Mouse (Mus musculus) embryonic fibroblast, embryonic 13.5 days (primary cell): ENCODE measurements around the gene Slc9a9. TPM values are rescaled to one million over a fixed set of nuclear protein-coding genes. Genes with fewer than 3 reads are reported as not detected.

Source experiments
- H3K27ac ChIP-seq: 2 replicates; pipeline ENCODE4 v1.5.1; 2012; ENCODE audit warnings: low read length, control low read depth, inconsistent platforms; ENCODE audit not compliant: insufficient read depth
- H3K4me1 ChIP-seq: 2 replicates; pipeline ENCODE4 v1.6.1; 2011; ENCODE audit warnings: low read length; ENCODE audit not compliant: control insufficient read depth, insufficient read depth
- H3K4me3 ChIP-seq: 2 replicates; pipeline ENCODE4 v1.5.1; 2011; ENCODE audit warnings: mild to moderate bottlenecking, control low read depth, low read length; ENCODE audit not compliant: insufficient read depth
- CTCF ChIP-seq: IDR thresholded peaks from 2 replicates; pipeline ENCODE4 v1.5.1; 2011; ENCODE audit warnings: mild to moderate bottlenecking, control low read depth, low read length, moderate library complexity, borderline replicate concordance; ENCODE audit not compliant: insufficient read depth
- POLR2A ChIP-seq: IDR thresholded peaks from 2 replicates; pipeline ENCODE4 v1.6.1; 2011; ENCODE audit warnings: low read depth, mild to moderate bottlenecking, control low read depth, low read length, moderate library complexity
- polyA plus RNA-seq: library from polyadenylated mRNA; stranded (reverse); fragments of >200 nt; gene quantifications from 2 replicates; pipeline ENCODE4 v1.2.4, GENCODE M21; 2011; ENCODE audit warnings: low read depth; ENCODE audit not compliant: missing spikeins, insufficient read length

Gene Slc9a9
- polyA plus RNA-seq, 1 experiment: 7.7 TPM

DNA sequence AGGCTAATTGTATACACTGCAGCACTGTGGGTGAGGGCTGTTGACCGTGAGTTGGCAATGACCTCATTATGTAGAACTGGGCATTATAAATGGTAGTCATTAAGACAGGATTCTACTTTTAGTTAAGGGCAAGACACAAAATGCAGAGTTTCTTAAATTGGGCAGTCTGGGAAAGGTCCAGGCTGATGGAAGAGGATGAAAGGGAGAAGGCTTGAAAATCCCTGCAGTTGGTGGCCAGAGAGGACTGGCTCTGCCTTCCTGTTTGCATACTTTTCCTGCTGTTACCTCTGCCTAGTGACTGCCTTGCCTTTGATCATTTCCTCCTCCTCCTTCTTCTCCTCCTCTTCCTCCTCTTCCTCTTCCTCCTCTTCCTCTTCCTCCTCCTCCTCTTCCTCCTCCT is 73.6 kb downstream of the Slc9a9 start:
- no peak overlapping the region for H3K27ac ChIP-seq
- TF ChIP-seq CTCF: no peak
- no peak for TF ChIP-seq POLR2A
- H3K4me1 ChIP-seq: no peaks in the 10 kb centered on the region; the same call in 1 of the 2 replicates
- no peak overlapping the region for H3K4me3 ChIP-seq

DNA sequence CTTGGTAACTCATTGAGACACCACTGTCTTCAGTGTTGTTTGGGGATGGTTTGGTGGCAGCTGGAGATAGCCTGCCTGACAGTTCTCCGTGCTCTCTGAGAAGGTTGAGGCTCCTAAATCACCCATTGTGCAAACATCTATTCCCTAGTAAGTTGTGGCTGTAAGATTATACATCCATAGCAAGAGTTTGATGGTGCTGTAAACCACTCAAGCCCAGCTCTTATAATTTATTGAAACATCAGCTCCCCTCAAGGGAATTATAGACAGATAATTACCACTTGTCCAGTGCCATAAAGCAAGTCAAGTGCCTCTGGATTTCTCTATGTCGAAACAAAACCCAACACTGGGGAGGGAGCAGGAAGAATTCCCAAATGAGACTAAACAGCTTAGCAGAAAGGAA is 78.8 kb downstream of the Slc9a9 start:
- H3K4me1 ChIP-seq: no peaks in the 10 kb centered on the region
- H3K4me3 ChIP-seq: no peak overlapping the region
- H3K27ac ChIP-seq: no peak overlapping the region
- TF ChIP-seq CTCF (no peak), POLR2A (no peak)

DNA sequence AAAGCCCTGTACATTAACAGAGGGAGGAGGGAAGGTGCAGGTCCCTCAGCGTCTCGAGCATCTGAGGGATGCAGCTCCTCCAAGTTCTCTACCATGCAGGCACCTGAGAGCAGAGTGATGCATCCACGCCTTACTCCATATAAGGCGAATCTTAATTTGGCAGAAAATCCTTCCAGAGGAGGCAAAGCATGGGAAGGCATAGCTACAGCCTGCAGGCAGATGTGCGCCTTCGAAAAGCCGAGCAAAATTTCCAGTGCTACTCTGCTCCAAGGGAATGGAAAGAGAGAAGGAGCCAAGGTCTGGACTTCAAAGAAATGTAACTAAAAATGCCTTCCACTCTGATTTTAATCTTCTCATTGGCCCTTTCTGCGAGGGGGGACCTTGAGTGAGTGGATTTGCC is 80.5 kb downstream of the Slc9a9 start:
- TF ChIP-seq CTCF: no peak
- no peak for TF ChIP-seq POLR2A
- Histone ChIP-seq H3K4me1 (no peaks in the 10 kb centered on the region), H3K4me3 (no peak overlapping the region), H3K27ac (no peak overlapping the region)

DNA sequence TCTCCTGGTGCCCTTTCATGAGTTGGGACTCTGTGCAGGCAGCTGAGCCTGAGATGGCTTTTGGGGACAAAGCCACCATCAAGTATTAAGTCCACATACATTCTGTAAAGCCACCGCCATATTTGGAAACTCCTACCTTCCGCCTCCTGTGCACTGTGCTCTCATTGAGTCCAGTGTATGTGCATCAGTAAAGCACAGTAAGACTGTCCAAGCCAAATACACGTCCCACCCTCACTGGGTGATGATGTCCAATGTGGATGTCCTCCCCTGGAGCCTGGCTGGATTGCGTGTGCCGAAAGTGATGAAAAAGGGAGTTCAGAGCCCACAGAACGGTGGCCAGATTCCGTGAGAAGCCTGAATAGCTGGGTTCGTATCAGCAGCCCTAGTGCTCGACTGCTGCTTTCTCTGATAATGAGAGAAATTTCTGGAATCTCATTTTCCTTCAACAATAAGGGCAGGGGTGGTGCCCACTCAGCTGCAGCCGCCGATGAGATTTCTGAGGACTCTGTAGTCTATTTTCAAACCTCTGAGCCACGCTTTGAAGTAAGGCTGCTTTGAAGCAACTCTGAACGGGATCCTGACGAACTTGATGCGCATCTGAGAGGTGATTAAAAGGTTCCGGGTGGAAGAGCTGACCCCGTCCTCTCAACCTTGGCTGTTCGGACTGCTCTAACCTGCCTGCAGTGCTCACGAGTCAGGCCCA is 81.4 kb downstream of the Slc9a9 start:
- H3K4me1 ChIP-seq: no peaks in the 10 kb centered on the region
- no peak overlapping the region for H3K27ac ChIP-seq
- TF ChIP-seq CTCF (no peak), POLR2A (no peak)
- no peak overlapping the region for H3K4me3 ChIP-seq

DNA sequence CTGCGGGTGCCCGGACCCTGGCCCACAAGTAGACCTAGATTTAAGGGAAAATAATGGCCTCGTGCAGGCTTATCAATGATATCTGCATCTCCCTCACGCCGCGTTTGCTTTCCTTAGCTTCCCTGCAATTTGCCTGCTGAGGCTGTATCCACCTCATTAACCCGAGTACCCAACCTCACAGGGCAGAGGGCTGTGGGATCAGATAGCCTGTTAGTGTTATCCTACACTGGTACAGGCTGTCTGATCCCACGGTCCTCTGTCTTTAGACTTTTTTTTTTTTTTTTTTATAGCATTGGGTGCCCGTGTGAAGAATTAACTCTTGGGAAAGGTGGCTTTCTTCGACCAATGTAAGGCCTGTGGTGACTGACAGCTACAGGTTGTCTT is 81.9 kb downstream of the Slc9a9 start:
- Histone ChIP-seq H3K27ac (no peak overlapping the region), H3K4me3 (no peak overlapping the region), H3K4me1 (no peaks in the 10 kb centered on the region)
- TF ChIP-seq CTCF (no peak), POLR2A (no peak)

DNA sequence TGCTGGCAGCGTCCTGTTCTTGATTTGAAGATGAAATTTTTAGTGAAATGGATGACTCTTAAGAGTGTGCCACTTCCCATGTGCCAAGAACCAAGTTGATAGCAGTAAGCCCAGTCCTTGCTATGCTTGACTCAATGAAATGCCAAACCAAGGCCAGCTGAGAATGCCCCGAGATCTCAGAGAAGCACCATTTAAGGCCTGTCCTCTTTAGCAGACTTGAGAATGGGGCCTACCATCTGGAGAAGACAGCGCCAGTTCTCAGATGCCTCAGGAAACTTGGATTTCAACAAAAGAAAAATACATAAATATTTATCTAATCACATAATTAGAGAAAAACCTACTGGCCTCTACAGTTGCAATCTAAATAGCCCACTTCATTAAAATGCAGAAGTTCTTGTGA is 82.4 kb downstream of the Slc9a9 start:
- Histone ChIP-seq H3K4me3 (no peak overlapping the region), H3K27ac (no peak overlapping the region), H3K4me1 (no peaks in the 10 kb centered on the region)
- TF ChIP-seq POLR2A (no peak), CTCF (no peak)

DNA sequence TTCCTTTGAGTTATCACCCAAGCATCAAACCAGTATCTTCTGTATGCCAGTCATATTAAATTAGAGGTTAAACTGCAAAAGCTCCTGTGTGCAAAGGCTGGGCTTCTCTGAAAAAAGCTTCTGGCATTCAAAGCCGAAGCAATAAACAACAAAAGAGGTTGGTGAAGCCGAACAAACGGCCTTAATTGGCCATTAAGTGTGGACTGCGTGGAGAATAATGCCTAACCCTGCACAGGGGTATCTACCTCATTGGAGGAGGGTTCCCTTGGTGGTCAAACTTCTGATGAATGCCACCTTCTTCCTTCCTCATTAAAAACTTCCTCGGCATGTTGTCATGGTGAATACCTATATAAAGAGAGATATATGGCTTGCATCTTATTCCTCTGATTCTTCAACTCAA is 90.2 kb downstream of the Slc9a9 start:
- no peak overlapping the region for H3K27ac ChIP-seq
- no peak overlapping the region for H3K4me3 ChIP-seq
- H3K4me1 ChIP-seq: no peaks in the 10 kb centered on the region
- TF ChIP-seq CTCF (no peak), POLR2A (no peak)

DNA sequence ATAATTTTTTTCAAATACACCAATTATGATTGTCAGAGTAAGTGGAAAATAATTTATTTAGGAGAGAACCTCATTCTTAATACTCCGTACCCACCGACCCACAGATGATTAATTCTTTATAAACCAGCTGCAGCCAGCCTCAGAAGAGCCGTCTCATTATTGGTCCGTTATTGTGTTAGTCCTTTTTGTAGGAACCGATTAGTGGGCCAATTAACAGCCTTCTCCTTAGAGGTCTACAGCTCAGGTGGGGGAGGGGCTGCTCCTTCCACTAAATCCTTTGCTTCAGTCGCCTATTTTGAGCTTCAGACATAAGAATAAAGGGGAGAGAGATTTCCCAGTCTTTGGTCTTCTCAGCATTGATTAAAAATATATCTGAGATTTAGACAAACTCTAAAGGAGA is 98.4 kb downstream of the Slc9a9 start:
- Histone ChIP-seq H3K4me1 (no peaks in the 10 kb centered on the region), H3K27ac (no peak overlapping the region), H3K4me3 (no peak overlapping the region)
- TF ChIP-seq CTCF: no peak
- no peak for TF ChIP-seq POLR2A

DNA sequence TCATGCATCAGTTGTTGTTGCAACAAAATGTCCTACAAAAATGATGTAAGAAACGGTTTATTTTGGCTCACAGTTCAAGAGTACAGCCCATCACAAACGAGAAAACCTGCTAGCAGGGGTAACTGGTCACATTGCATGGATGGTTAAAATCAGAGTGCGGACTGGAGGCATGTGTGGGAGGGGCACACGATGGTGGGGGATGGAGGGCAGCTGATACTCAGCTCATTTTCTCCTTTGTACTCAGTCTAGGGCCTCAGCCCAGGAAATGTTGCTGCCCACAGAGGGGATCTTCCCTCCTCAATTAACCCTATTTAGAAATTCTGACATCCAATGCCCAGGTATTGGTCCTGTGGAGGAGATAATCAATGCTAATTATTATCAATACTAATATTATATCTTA is 98.8 kb downstream of the Slc9a9 start:
- Histone ChIP-seq H3K4me3 (no peak overlapping the region), H3K4me1 (no peaks in the 10 kb centered on the region), H3K27ac (no peak overlapping the region)
- TF ChIP-seq POLR2A (no peak), CTCF (no peak)

DNA sequence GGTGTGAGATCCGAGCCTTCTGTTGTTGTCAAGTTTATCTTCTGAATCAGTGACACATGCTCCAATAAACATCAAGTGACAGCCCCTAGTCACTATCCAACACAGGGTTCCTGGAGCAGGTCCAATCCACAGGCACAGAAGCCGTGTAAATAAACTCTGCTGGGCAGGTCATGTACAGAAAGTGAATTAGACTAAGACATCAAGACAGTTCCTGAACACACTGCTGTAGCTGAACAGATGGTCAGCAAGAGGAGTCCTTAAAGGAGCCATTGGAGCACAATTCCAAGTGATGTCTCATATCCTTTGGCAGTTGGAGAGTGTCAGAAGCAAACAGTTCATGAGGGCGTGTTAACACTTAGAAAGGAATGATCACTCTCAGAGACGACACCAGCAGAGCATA is 103.6 kb downstream of the Slc9a9 start:
- Histone ChIP-seq H3K4me1 (no peaks in the 10 kb centered on the region), H3K4me3 (no peak overlapping the region), H3K27ac (no peak overlapping the region)
- TF ChIP-seq POLR2A: no peak
- no peak for TF ChIP-seq CTCF
